Mouse (Mus musculus): ENCODE results near the gene Arpp21. TPM values are rescaled to one million over a fixed set of nuclear protein-coding genes. Genes with fewer than 3 reads are reported as not detected.
"Not testable (repeated sequence)": the region's sequence is repeated elsewhere in the genome, so short reads cannot be mapped to it uniquely, and the experiment has no call there.

Gene Arpp21
- polyA plus RNA-seq, 1 experiment from 2014 or later, result 0.77 TPM

DNA sequence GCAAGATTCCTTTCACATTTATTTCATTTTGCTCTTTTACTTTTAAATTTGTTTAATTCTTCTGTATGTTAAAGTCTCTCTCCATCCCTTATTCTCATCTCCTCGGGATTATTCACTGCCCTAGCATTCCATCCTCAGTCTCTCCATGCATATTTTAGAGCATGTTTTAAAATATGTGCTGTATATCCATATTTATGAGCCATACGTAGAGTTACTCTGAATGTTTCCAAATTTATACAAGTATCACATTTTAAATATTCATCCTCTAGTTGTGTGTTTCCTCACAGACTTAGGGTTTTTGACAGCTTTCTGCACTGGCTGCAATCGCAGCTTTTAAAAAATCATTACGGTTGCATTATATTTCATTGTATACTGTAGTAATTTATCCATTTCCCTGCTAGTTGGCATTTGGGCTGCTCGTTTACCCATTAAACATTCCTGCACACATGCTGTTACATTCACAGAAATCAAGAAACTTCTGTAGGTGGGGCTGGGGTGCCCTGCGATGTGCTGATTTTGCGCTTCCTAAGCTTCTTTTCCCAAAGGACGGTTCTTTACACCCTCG is 187.8 kb downstream of the Arpp21 start:
- no peaks in the 10 kb centered on the region for H3K4me1 ChIP-seq (replicated peaks)
- no peaks in the 10 kb centered on the region for H3K36me3 ChIP-seq (replicated peaks)
- no peak overlapping the region for H3K27ac ChIP-seq (replicated peaks)
- no peaks in the 10 kb centered on the region for H3K9me3 ChIP-seq (replicated peaks)
- no peak overlapping the region for H3K4me3 ChIP-seq (replicated peaks)
- no peak for ATAC-seq (ENCODE audit: insufficient read depth)
- no peak overlapping the region for H3K4me2 ChIP-seq
- H3K27me3 ChIP-seq, result no peaks in the 10 kb centered on the region
- no peak overlapping the region for H3K9ac ChIP-seq
- 65% methylated on average over 9 of the region's 9 CpGs for WGBS (ENCODE audit: insufficient replicate concordance)

DNA sequence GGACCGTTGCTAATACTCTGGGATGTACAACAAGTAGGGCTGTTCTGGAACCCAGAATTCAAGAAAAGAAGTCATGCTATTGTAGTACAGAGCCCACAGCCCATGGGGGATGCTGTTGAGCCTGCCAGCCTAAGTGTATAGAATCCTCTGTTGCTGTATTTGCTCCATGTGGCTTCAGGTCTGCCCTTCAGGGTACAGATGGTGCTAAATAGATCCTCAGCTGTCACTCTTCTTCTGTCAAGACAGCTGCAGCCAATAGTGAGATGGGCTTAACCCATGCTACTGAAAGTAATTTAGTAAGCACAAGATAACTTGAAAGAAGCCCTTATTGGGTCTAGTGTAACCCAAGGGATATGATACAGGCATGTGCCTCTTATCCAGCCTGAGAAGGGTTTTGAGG is 195.2 kb downstream of the Arpp21 start:
- H3K4me3 ChIP-seq (replicated peaks), result no peak overlapping the region
- no peak overlapping the region for H3K27ac ChIP-seq (replicated peaks)
- ATAC-seq (ENCODE audit: insufficient read depth), result no peak
- H3K4me1 ChIP-seq (replicated peaks), result no peaks in the 10 kb centered on the region
- no peak overlapping the region for H3K9ac ChIP-seq
- H3K27me3 ChIP-seq, result no peaks in the 10 kb centered on the region
- 47% methylated on average over 1 of the region's 1 CpGs for WGBS (ENCODE audit: insufficient replicate concordance)
- no peaks in the 10 kb centered on the region for H3K36me3 ChIP-seq (replicated peaks)
- no peaks in the 10 kb centered on the region for H3K9me3 ChIP-seq (replicated peaks)
- no peak overlapping the region for H3K4me2 ChIP-seq

DNA sequence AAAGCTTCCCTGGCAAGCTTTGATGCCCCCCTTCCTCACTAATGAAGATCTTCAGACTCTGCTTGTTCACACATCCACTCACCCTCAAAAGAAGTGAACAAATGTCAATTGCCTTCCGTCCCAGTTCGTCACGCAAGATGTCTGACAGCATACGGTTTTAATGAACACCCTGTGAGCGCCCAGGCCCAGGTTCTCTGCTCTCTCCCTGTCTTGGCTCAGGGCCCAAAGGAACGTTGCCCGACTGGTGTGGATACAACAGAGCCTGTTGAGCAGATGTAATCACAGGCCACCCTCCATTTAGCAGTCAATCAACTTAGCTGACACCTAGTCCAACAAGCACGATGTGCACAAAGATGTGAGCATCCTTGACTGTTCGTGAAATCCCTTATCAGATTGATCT is 198.0 kb downstream of the Arpp21 start:
- WGBS (ENCODE audit: insufficient replicate concordance), result 62% methylated on average over 9 of the region's 9 CpGs
- H3K4me2 ChIP-seq, result no peak overlapping the region
- H3K4me3 ChIP-seq (replicated peaks), result no peak overlapping the region
- H3K9me3 ChIP-seq (replicated peaks), result no peaks in the 10 kb centered on the region
- no peak for ATAC-seq (ENCODE audit: insufficient read depth)
- no peak overlapping the region for H3K9ac ChIP-seq
- H3K27me3 ChIP-seq, result no peaks in the 10 kb centered on the region
- no peak overlapping the region for H3K27ac ChIP-seq (replicated peaks)
- no peaks in the 10 kb centered on the region for H3K36me3 ChIP-seq (replicated peaks)
- H3K4me1 ChIP-seq (replicated peaks), result no peaks in the 10 kb centered on the region

DNA sequence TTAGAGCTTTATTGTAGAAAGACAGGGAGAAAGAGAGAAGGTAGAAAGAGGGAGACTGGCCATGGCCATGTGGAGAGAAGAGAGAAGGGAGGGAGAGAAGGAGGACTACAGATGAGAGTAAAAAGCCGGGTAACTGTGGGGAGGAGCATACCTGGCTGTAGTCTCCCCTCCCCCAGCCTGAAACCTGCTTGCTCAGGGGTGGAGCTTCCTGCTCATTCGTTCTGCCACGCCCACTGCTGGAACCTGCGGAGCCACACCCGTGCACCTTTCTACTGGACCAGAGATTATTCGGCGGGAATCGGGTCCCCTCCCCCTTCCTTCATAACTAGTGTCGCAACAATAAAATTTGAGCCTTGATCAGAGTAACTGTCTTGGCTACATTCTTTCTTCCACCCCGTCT is 201.9 kb downstream of the Arpp21 start:
- H3K9ac ChIP-seq; H3K27ac ChIP-seq (replicated peaks); H3K9me3 ChIP-seq (replicated peaks); H3K36me3 ChIP-seq (replicated peaks); H3K4me1 ChIP-seq (replicated peaks); H3K4me3 ChIP-seq (replicated peaks); ATAC-seq (ENCODE audit: insufficient read depth); H3K4me2 ChIP-seq; H3K27me3 ChIP-seq: not testable (repeated sequence)
- WGBS (ENCODE audit: insufficient replicate concordance), result 19% methylated on average over 6 of the region's 10 CpGs

DNA sequence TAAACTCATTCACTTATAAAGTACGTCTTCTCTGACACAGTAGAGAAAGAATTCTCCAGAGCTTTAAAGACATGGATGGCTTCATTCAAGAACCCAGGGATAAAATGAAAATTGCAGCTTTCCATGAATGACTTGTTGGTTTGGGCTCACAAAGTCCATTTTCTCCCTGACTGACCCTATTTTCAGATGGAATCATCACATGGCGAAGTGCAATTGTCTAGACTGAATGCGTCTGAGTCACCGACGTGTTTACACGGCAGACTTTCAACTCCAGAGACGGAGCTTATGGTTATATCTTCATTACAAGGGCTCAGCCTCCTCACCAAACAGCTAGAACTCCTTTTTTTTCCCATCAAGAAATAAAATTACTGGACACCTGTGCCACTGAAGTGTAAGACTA is 203.6 kb downstream of the Arpp21 start:
- H3K4me3 ChIP-seq (replicated peaks), result no peak overlapping the region
- H3K4me1 ChIP-seq (replicated peaks), result no peaks in the 10 kb centered on the region
- no peak overlapping the region for H3K4me2 ChIP-seq
- H3K27me3 ChIP-seq, result no peaks in the 10 kb centered on the region
- no peak overlapping the region for H3K27ac ChIP-seq (replicated peaks)
- no peaks in the 10 kb centered on the region for H3K36me3 ChIP-seq (replicated peaks)
- no peak for ATAC-seq (ENCODE audit: insufficient read depth)
- H3K9ac ChIP-seq, result no peak overlapping the region
- 70% methylated on average over 7 of the region's 7 CpGs for WGBS (ENCODE audit: insufficient replicate concordance)
- H3K9me3 ChIP-seq (replicated peaks), result no peaks in the 10 kb centered on the region

DNA sequence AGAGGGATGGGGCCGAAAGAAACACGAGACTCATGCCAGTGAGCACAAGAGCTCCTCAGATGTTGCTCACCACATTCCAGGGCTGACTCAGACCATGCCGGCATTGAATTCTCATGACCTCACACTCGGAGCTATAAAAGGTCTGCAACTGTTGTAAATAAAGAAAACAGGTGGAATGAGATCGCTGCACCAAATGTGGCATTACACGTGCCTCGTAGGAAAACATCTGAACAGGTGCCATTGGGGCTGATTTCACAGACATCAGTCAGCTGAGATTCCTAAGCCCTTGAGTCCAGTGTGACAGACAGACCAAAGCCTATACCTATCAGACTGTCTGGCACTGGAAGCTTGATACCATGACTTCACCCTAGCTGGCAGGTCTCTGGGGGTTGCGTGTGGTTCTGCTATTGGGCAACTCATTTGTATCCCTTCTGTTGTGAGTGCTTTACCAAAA is 212.1 kb downstream of the Arpp21 start:
- Histone ChIP-seq H3K9me3 (replicated peaks) (no peaks in the 10 kb centered on the region), H3K4me3 (replicated peaks) (no peak overlapping the region), H3K4me2 (no peak overlapping the region), H3K27me3 (no peaks in the 10 kb centered on the region), H3K36me3 (replicated peaks) (no peaks in the 10 kb centered on the region), H3K4me1 (replicated peaks) (no peaks in the 10 kb centered on the region), H3K9ac (no peak overlapping the region), H3K27ac (replicated peaks) (no peak overlapping the region)
- no peak for ATAC-seq (ENCODE audit: insufficient read depth)
- 67% methylated on average over 8 of the region's 8 CpGs for WGBS (ENCODE audit: insufficient replicate concordance)

DNA sequence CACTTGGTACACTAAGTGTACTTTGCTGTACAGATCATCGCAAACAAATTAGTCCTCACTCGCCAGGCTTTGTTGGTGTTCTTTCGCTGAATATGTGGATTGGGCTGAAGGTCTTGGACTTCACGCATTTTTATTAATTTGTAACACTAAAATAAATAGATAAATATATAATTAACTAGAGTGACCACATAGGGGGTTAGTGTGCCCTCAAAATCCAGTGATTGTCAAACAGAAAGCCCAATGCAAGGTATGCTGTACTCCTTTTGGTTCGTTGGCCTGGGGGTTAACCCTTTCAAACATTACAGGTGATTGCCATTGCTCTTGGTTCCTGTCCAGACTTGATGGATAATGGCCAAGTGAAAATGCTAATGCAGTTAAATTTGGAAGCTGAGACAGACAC is 212.6 kb downstream of the Arpp21 start:
- H3K4me3 ChIP-seq (replicated peaks), result no peak overlapping the region
- H3K4me2 ChIP-seq, result no peak overlapping the region
- no peak for ATAC-seq (ENCODE audit: insufficient read depth)
- no peaks in the 10 kb centered on the region for H3K27me3 ChIP-seq
- WGBS (ENCODE audit: insufficient replicate concordance), result 67% methylated on average over 5 of the region's 5 CpGs
- H3K4me1 ChIP-seq (replicated peaks), result no peaks in the 10 kb centered on the region
- H3K9me3 ChIP-seq (replicated peaks), result no peaks in the 10 kb centered on the region
- no peak overlapping the region for H3K27ac ChIP-seq (replicated peaks)
- no peaks in the 10 kb centered on the region for H3K36me3 ChIP-seq (replicated peaks)
- no peak overlapping the region for H3K9ac ChIP-seq

Small RNA genes within 50 kb of the gene (microRNA-seq; reads per million reads assigned to microRNA genes)
- 46.2 reads per million, percentile 46 among the genes with 10 or more reads in this experiment for gene Mir128-2
